Mouse (Mus musculus) 3T3-L1 (cell line): ENCODE results near the gene Gm21820.
"Not testable (repeated sequence)": the region's sequence is repeated elsewhere in the genome, so short reads cannot be mapped to it uniquely, and the experiment has no call there.

Source experiments
- DNase-seq: peaks from one replicate; pipeline ENCODE4 v3.0.0-alpha.2; 2015; ENCODE audit warnings: low read depth, low spot score

Gm21820 gene

DNA sequence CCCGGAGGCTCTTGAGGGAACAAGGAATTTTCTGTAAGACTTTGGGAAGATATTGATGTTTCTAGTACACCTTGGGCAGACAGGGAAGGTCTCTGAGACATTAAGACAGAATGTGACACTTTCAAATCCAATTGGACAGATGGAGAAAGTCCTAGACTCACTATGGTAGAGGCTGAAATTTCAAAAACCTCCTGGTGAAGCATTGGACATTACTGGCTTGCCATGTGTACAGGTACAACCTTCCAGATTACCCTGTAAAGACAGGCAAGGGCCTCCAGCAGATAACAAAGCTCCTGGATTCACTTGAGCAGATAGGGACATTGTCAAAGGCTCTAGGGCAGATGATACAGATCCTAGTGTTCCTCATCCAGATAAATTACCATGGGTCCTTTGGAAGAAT is at the start of gene Gm21820:
Gene Gm21820, minus strand, starts transcription at position 101 of the 400 bp plus-strand sequence.
- not testable (repeated sequence) for DNase-seq
